Mouse (Mus musculus) retina, postnatal 1 day (tissue): Measurements from ENCODE around the gene Cd3g.
A peak's percentile ranks its signal among the peaks of the same experiment; 100 is the strongest.

Experiments used
- DNase-seq: peaks from one replicate; pipeline ENCODE4 v3.0.0-alpha.2; 2012

The Cd3g gene

GRCm38 (mm10) chr9:44980242-44980641, at the start of gene Cd3g:
TSS of gene Cd3g (minus strand) at chr9:44980431.
- DNase-seq = no peak

GRCm38 (mm10) chr9:45027376-45027775, 47.1 kb upstream of the Cd3g start:
- no peak for DNase-seq

GRCm38 (mm10) chr9:45024187-45024586, 44.0 kb upstream of the Cd3g start:
- DNase-seq = no peak

DNA sequence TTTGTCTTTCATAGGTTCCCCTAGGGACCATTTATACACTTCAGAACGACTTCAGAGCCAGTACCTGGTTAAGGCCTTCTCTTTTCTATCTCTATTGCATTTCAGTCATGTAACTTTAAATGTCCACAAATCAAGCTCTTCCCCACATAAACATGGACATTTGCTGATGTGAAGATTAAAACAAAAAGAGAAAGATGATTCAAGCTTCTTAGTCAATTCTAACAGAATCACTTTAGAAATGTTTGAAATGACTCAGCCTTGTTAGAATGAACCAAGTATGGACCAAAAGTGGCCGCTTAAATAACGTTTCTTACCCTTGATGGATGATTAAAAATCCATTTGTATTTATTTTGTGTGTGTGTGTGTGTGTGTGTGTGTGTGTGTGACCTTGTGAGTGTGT, 43.4 kb upstream of the Cd3g start:
- DNase-seq = no peak

DNA sequence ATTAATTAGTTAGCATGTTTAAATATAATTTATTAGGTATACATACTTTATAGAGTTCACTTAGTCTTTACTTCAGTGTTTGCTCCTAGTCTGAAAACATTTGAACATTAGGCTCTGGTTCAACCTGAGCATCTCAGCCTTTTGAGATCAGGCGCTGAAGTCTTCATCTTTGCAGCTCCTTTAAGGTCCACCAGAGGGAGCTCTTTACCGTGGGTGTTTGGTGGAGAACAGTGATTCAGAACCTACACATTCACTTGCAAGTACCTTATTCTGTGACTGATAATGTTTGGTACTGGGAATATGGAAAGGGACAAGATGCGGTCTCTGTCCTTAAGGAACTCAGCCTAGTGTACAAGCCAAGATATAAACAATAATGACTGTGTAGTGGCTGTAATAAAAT, 42.6 kb upstream of the Cd3g start:
- peak; percentile 75 for DNase-seq

DNA sequence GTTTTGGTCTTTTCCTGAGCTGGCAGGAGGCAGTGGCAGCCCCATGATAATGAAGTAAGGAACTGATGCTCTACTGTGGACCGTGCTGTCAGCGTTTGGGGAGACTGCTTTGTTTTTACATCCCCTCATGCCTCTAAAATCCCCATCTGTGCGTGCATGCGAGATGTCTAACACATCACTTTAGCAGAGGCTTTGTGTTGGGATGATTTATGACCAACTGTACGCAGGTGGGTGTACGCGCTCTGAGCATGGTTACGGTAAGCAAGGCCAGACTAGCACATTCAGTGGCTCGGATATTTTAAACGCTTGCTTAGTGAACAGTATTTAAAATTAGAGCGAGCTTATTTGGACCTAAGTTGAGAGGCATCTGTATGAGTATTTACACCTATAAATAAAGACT, 37.8 kb upstream of the Cd3g start:
- no peak for DNase-seq

DNA sequence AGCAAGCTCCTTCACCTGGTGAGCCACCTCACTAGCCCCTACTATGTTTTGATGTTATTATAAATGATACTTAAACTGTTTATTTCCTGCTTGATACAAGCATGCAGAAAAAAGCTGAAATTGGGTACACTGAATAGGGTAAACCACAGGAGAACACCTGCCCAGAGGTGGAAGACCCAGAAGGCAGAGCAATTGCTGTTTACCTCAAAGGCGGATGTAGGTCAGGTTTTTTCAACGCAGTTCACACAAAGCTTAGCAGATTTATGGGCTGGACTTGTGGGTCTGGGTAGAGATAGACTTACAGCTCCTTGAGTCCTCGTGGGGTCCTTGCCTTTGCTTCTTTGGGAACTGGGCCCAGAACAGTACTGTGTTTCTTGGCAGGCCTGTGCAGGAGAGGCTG, 35.6 kb upstream of the Cd3g start:
- DNase-seq = no peak

- DNase-seq = no peak
These were observed 34.6 kb upstream of the Cd3g start for GRCm38 (mm10) chr9:45014879-45015278.

DNA sequence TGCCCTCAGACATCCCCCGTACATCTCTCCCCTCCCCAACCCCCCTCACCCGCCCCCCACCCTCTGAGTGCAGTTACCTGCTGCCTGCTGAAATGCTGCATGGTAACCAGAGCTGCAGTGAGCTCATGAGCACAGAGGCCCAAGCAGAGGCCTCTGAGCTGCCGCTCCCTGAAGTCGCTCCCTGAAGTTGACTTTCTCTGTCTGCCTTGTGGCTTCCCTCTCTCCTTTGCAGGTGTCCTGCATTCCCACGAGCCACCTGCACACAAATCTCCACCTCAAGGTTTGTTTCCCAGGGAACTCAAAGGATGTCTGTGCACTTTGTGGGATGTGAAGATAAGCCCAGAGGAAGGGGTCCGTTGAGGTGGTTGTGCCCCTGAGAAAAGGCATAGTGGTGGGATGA, 31.1 kb upstream of the Cd3g start:
- no peak for DNase-seq

DNA sequence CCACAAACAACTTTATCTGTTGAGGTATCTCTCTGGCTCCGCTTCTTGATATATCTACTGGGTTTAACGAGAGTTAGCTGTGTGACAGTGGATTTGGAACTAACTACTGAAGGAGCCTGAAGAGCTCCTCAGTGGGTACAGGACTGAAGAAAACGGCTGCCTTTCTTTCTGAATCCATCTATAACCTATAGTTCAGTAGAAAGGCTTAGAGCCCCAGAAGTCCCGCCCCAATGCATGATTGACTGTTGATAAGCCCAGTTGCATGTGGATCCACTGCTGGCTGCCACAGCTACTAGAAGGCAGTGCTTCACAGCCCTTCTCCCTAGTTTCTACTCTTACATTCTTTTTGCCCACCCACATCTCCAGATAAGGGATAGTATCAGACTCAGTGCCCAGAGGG, 30.2 kb upstream of the Cd3g start:
- no peak for DNase-seq

GRCm38 (mm10) chr9:45009180-45010078, 29.2 kb upstream of the Cd3g start, which contains the start of gene Cd3e:
TSS of gene Cd3e (minus strand) at chr9:45009627.
- DNase-seq = no peak

DNA sequence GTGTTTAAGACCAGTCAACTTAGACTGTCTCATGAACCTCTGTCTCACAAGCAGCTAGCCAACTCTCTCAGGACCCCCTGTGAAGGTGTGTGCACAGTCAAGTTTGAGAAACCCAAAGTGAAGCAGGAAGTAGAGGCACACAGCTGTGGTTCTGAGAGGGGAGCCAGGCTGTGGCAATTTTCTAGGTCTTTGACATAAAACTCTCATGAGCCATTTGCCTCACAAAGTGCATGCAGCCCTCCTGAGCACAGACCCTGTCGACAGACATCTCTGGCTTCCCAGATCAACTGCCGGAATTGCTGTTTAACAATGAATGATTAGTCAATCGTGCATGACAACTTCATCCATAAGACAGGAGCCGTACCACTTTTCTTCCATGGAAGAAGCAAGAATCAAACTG, 28.1 kb upstream of the Cd3g start:
- DNase-seq = no peak

GRCm38 (mm10) chr9:45007404-45007803, 27.2 kb upstream of the Cd3g start:
- DNase-seq = no peak

GRCm38 (mm10) chr9:45000249-45000648, 20.0 kb upstream of the Cd3g start:
- DNase-seq = no peak

GRCm38 (mm10) chr9:44999776-45000175, 19.5 kb upstream of the Cd3g start:
- no peak for DNase-seq

DNA sequence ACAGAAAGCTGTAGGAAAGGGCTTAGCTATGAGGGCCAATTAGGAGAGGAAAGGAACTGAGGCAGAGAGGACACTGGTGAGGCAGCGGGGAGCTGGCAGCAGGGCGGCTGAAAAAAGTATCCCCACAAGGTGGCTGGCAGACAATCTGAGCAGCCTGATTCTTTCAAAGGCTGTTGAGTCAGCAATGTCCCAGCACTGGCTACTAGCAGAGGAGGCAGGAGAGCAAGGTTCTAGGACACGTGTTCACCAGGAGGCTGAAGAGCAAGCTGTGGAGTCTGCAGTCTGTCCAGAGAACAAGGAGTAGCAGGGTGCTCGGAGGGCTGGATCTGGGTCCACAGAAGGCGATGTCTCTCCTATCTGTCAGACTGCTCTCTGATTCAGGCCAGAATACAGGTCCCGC, 18.9 kb upstream of the Cd3g start:
- no peak for DNase-seq

GRCm38 (mm10) chr9:44998138-44998537, 17.9 kb upstream of the Cd3g start:
- DNase-seq = no peak

DNA sequence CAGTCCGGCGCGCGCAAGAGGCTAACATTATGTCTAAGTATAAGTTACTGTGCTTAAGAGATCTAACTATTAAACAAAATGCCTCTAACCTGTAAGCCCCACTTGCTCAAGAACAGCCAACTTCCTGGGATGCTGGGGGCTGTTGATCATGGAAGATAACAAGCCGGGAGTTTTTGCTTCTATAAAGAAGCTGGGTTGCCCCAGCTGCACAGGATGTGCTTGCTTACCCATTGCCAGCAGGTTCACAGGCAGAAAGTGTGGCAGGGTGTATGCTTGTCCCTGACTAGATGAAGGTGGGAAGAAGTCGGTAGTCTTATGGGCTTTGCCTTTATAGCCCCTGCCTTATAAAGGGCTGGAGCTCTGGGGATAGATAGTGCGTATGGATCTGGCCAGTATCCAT, 16.4 kb upstream of the Cd3g start:
- DNase-seq = no peak

DNA sequence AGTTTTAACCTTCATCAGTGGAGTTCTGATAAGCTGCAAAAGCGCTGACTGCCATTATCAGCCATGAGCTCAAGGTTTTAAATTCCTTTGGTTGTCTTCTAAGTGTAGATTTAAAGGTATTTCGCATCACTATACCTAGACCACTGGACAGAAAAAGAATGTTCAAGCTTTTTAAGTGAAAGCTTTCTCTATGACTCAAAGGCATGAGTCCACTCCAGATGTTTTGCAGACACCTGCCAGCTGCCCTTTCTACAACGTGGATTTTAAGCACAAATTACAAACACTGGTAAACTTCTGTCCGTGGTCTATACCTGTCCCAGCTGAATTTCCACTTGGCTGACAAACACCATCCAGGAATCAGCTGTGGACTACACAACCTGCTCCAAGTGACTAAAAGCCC, 14.7 kb upstream of the Cd3g start:
- no peak for DNase-seq

DNA sequence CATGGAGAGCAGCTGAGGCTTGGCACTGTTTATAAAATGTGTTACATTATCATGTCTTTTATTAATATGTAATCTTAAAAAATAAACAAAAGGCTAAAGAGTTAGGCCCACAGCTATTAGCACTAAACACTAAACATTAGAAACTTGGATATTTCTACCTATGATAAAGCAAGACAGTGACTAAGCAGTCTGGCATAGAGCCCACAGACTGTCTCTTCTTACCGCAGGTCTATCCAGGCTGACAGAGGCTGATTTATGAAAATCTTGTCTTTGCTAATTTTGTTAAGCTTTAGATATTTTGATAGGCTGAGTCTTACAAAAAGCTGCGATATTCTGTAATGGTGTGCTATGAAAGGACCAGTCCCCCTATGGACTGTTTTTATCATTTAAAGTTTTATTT, 13.0 kb upstream of the Cd3g start:
- DNase-seq = no peak

GRCm38 (mm10) chr9:44992271-44992670, 12.0 kb upstream of the Cd3g start:
- DNase-seq = no peak

DNA sequence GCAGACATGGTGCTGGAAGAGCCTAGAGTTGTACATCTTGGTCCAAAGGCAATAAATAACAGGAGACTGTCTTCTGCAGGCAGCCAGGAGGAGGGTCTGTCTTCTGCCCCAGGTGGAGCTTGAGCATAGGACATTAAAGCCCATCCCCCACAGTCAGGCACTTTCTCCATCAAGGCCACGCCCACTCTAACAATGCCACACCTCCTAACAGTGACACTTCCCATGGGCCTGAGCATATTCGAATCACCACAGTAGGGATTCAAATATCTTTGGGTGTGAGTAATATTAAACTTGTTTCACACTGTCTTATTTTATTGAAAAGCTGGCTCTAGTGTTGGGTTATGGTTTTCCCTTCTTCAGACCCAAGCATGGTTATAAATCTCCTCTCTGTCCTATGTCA, 11.6 kb upstream of the Cd3g start:
- DNase-seq = no peak

DNA sequence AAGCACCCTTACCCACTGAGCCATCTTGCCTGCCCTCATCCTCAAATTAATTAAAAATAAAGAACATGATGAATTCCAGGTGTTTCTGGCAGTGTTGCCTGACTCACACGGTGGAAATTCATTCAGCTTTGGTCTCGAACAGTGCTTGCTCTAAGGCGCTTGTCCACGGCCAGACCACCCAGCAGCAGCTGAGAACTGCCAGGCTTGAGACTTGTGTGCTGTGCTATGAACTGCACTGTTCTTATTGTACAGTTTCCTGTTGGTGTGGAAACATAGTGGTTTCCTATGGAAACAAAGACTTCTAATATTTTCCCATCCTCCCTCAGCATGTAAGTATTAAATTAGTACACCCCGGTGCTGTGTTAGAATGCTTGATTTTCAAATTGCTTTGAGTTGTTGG, 6.7 kb upstream of the Cd3g start:
- no peak for DNase-seq

GRCm38 (mm10) chr9:44986242-44986781, 6.1 kb upstream of the Cd3g start:
- DNase-seq = no peak

DNA sequence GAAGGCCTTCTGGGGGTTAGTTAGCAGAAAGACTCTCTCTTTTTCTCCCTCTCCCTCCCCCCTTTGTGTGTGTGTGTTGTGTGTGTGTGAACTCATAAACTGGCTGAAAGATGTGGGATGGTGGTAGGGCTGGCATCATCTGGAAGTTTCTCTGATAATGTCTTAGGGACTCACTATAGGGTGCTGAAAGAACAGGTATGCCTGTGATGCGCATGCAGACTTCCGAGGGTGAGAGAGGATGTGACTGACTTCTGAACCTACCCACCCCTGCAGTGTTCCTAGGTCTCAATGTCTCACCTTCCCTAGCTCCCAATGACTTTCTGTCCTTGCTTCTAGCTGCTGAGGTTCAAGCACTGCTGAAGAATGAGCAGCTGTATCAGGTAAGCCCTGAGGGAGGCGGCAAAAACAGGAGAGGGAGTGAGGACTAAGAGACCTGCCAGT, 5.5 kb upstream of the Cd3g start:
- no peak for DNase-seq
